Mouse (Mus musculus) CH12.LX (cell line): ENCODE results near the gene Ddt. TPM values are rescaled to one million over a fixed set of nuclear protein-coding genes. Genes with fewer than 3 reads are reported as not detected.

ENCODE experiments used
- DNase-seq: peaks from one replicate; pipeline ENCODE4 v3.0.0-alpha.2; 2013; ENCODE audit errors: extremely low read depth
- H3K27ac ChIP-seq: 2 replicates; pipeline ENCODE4 v1.5.1; 2012; ENCODE audit warnings: low read depth, mild to moderate bottlenecking, control low read depth, moderate library complexity; ENCODE audit not compliant: insufficient read depth
- H3K27me3 ChIP-seq: replicated peaks from 2 replicates; pipeline ENCODE3; 2012; ENCODE audit warnings: inconsistent platforms
- H3K36me3 ChIP-seq, 2 experiments: replicated peaks in 1 of 2; 2 replicates each; pipeline versions ENCODE3 to v1.6.1; 2012; ENCODE audit warnings: inconsistent platforms in 1 of 2, low read length in 1 of 2, mild to moderate bottlenecking in 1 of 2, mixed read lengths in 1 of 2, moderate library complexity in 1 of 2; ENCODE audit not compliant: control insufficient read depth in 1 of 2, insufficient read depth in 1 of 2
- H3K4me1 ChIP-seq, 2 experiments: 2 replicates each; pipeline ENCODE4 v1.6.1; 2012; ENCODE audit warnings: inconsistent platforms in 1 of 2, moderate library complexity in 1 of 2; ENCODE audit not compliant: insufficient read depth in 2 of 2, control insufficient read depth in 1 of 2
- H3K4me2 ChIP-seq: 2 replicates; pipeline ENCODE4 v1.6.1; 2012; ENCODE audit warnings: low read depth, mild to moderate bottlenecking, control low read depth; ENCODE audit not compliant: poor library complexity, insufficient read depth, severe bottlenecking
- H3K4me3 ChIP-seq, 3 experiments: fragments of 150-350 bp in 1 of 3; sonication (generic) in 1 of 3; replicated peaks in 1 of 3; 2 replicates each; pipeline versions ENCODE3 to v1.5.1; 2011 to 2012; ENCODE audit warnings: low read depth in 2 of 3, low read length in 2 of 3, mild to moderate bottlenecking in 2 of 3, moderate library complexity in 2 of 3, control low read depth in 1 of 3, improper control_type of control experiment in 1 of 3, inconsistent platforms in 1 of 3, mixed read lengths in 1 of 3; ENCODE audit not compliant: poor library complexity in 1 of 3
- H3K79me2 ChIP-seq: replicated peaks from 2 replicates; pipeline ENCODE4 v1.6.1; 2012; ENCODE audit warnings: mild to moderate bottlenecking, moderate library complexity; ENCODE audit not compliant: control insufficient read depth, poor library complexity, insufficient read depth, severe bottlenecking; ENCODE audit errors: extremely low read depth
- H3K9ac ChIP-seq: 2 replicates; pipeline ENCODE4 v1.6.1; 2012; ENCODE audit warnings: low read depth, mild to moderate bottlenecking, control low read depth, moderate library complexity; ENCODE audit not compliant: insufficient read depth
- H3K9me3 ChIP-seq: replicated peaks from 2 replicates; pipeline ENCODE3; 2012; ENCODE audit warnings: low read length, inconsistent platforms, mixed read lengths
- BHLHE40 ChIP-seq: IDR thresholded peaks from 2 replicates; pipeline ENCODE4 v1.6.1; 2011; ENCODE audit warnings: mild to moderate bottlenecking, low read depth, low read length, improper control_type of control experiment
- CHD2 ChIP-seq: IDR thresholded peaks from 2 replicates; pipeline ENCODE4 v1.6.1; 2011; ENCODE audit warnings: low read length, improper control_type of control experiment
- CTCF ChIP-seq, 2 experiments: IDR thresholded peaks in 1 of 2; conservative IDR thresholded peaks in 1 of 2; 2 replicates each; pipeline ENCODE4 v1.5.1; 2011 to 2012; ENCODE audit warnings: low read depth in 2 of 2, low read length in 2 of 2, improper control_type of control experiment in 1 of 2, inconsistent platforms in 1 of 2, mild to moderate bottlenecking in 1 of 2, moderate library complexity in 1 of 2
- E2F4 ChIP-seq: IDR thresholded peaks from 2 replicates; pipeline ENCODE4 v1.6.1; 2011; ENCODE audit warnings: low read depth, low read length, improper control_type of control experiment; ENCODE audit not compliant: insufficient replicate concordance
- ELF1 ChIP-seq: IDR thresholded peaks from 2 replicates; pipeline ENCODE4 v1.6.1; 2014; ENCODE audit warnings: low read depth, mild to moderate bottlenecking, inconsistent platforms, low read length, improper control_type of control experiment
- ETS1 ChIP-seq: conservative IDR thresholded peaks from 2 replicates; pipeline ENCODE4 v1.6.1; 2012; ENCODE audit warnings: low read depth, mild to moderate bottlenecking, inconsistent platforms, low read length, improper control_type of control experiment, moderate library complexity
- GABPA ChIP-seq: IDR thresholded peaks from 2 replicates; pipeline ENCODE4 v1.6.1; 2012; ENCODE audit warnings: low read depth, low read length, improper control_type of control experiment, inconsistent platforms; ENCODE audit not compliant: insufficient replicate concordance
- HCFC1 ChIP-seq: IDR thresholded peaks from 2 replicates; pipeline ENCODE4 v1.6.1; 2012; ENCODE audit warnings: low read depth, mild to moderate bottlenecking, inconsistent platforms, low read length, improper control_type of control experiment
- IRF4 ChIP-seq: IDR thresholded peaks from 2 replicates; pipeline ENCODE4 v1.6.1; 2014; ENCODE audit warnings: low read depth, mild to moderate bottlenecking, inconsistent platforms, low read length, improper control_type of control experiment
- JUN ChIP-seq: IDR thresholded peaks from 2 replicates; pipeline ENCODE4 v1.6.1; 2011; ENCODE audit warnings: low read depth, mild to moderate bottlenecking, low read length, improper control_type of control experiment, moderate library complexity; ENCODE audit not compliant: insufficient read depth
- KAT2A ChIP-seq: IDR thresholded peaks from 2 replicates; pipeline ENCODE4 v1.6.1; 2012; ENCODE audit warnings: low read length, improper control_type of control experiment, inconsistent platforms; ENCODE audit not compliant: insufficient replicate concordance
- MAFK ChIP-seq: IDR thresholded peaks from 2 replicates; pipeline ENCODE4 v1.6.1; 2011; ENCODE audit warnings: low read length, improper control_type of control experiment; ENCODE audit not compliant: insufficient replicate concordance
- MAX ChIP-seq: IDR thresholded peaks from 2 replicates; pipeline ENCODE4 v1.6.1; 2011; ENCODE audit warnings: low read length, improper control_type of control experiment
- MAZ ChIP-seq: IDR thresholded peaks from 2 replicates; pipeline ENCODE4 v1.6.1; 2012; ENCODE audit warnings: low read depth, mild to moderate bottlenecking, inconsistent platforms, low read length, improper control_type of control experiment, moderate library complexity
- MEF2A ChIP-seq: IDR thresholded peaks from 2 replicates; pipeline ENCODE4 v1.6.1; 2014; ENCODE audit warnings: low read depth, mild to moderate bottlenecking, inconsistent platforms, low read length, improper control_type of control experiment, borderline replicate concordance
- MXI1 ChIP-seq: IDR thresholded peaks from 2 replicates; pipeline ENCODE4 v1.6.1; 2011; ENCODE audit warnings: mild to moderate bottlenecking, low read depth, low read length, improper control_type of control experiment
- MYC ChIP-seq: IDR thresholded peaks from 2 replicates; pipeline ENCODE4 v1.6.1; 2011; ENCODE audit warnings: low read depth, mild to moderate bottlenecking, improper control_type of control experiment, low read length
- NELFE ChIP-seq: IDR thresholded peaks from 2 replicates; pipeline ENCODE4 v1.6.1; 2011; ENCODE audit warnings: low read depth, low read length, improper control_type of control experiment
- NRF1 ChIP-seq: IDR thresholded peaks from 2 replicates; pipeline ENCODE4 v1.6.1; 2014; ENCODE audit warnings: low read depth, mild to moderate bottlenecking, inconsistent platforms, low read length, improper control_type of control experiment, moderate library complexity
- PAX5 ChIP-seq: IDR thresholded peaks from 2 replicates; pipeline ENCODE4 v1.6.1; 2012; ENCODE audit warnings: low read length, inconsistent platforms, mixed read lengths
- POLR2A ChIP-seq: IDR thresholded peaks from 2 replicates; pipeline ENCODE4 v1.6.1; 2011; ENCODE audit warnings: low read depth, mild to moderate bottlenecking, improper control_type of control experiment, low read length
- POLR2AphosphoS2 ChIP-seq: IDR thresholded peaks from 2 replicates; pipeline ENCODE4 v1.6.1; 2011; ENCODE audit warnings: low read depth, low read length, improper control_type of control experiment
- RAD21 ChIP-seq: IDR thresholded peaks from 2 replicates; pipeline ENCODE4 v1.6.1; 2011; ENCODE audit warnings: low read depth, mild to moderate bottlenecking, low read length, improper control_type of control experiment, moderate library complexity
- RCOR1 ChIP-seq: conservative IDR thresholded peaks from 2 replicates; pipeline ENCODE4 v1.6.1; 2012; ENCODE audit warnings: low read depth, mild to moderate bottlenecking, inconsistent platforms, low read length, improper control_type of control experiment
- SIN3A ChIP-seq: IDR thresholded peaks from 2 replicates; pipeline ENCODE4 v1.6.1; 2012; ENCODE audit warnings: low read length, improper control_type of control experiment, inconsistent platforms
- TCF12 ChIP-seq: IDR thresholded peaks from 2 replicates; pipeline ENCODE4 v1.6.1; 2014; ENCODE audit warnings: low read depth, mild to moderate bottlenecking, inconsistent platforms, low read length, improper control_type of control experiment
- UBTF ChIP-seq: IDR thresholded peaks from 2 replicates; pipeline ENCODE4 v1.6.1; 2012; ENCODE audit warnings: low read depth, mild to moderate bottlenecking, inconsistent platforms, low read length, improper control_type of control experiment, moderate library complexity
- USF1 ChIP-seq: IDR thresholded peaks from 2 replicates; pipeline ENCODE4 v1.6.1; 2014; ENCODE audit warnings: low read depth, mild to moderate bottlenecking, inconsistent platforms, low read length, improper control_type of control experiment
- ZKSCAN1 ChIP-seq: IDR thresholded peaks from 2 replicates; pipeline ENCODE4 v1.6.1; 2012; ENCODE audit warnings: low read depth, inconsistent platforms, low read length, improper control_type of control experiment, borderline replicate concordance
- ZNF384 ChIP-seq: IDR thresholded peaks from 2 replicates; pipeline ENCODE4 v1.6.1; 2012; ENCODE audit warnings: low read depth, low read length, improper control_type of control experiment, inconsistent platforms
- dilution Hi-C: fragments of 300-500 bp; cut with MboI; formaldehyde crosslinking; loops from 2 replicates; pipeline ENCODE4 v1.14.3; 2020; ENCODE audit warnings: low sequenced_read_pairs; ENCODE audit not compliant: extremely low pct_unique_long_range_greater_than_20kb, extremely low pct_ligation_motif_present
- in situ Hi-C: fragments of 300-500 bp; cut with MboI; formaldehyde crosslinking; loops from 3 replicates; pipeline ENCODE4 v1.14.3; 2019; ENCODE audit warnings: low sequenced_read_pairs, low pct_ligation_motif_present, low pct_unique_long_range_greater_than_20kb, mixed read lengths
- polyA plus RNA-seq: library from polyadenylated mRNA; unstranded; fragments of >175 nt; gene quantifications from 2 replicates; pipeline ENCODE4 v1.2.1, GENCODE M21; 2012; ENCODE audit warnings: low read depth; ENCODE audit not compliant: insufficient read length
- total RNA-seq, 2 experiments: library from RNA; depleted of rRNA; stranded (reverse); fragments of 300-350 nt in 1 of 2; fragments of >200 nt in 1 of 2; gene quantifications; 2 replicates each; pipeline ENCODE4 v1.2.3; 2012 to 2014

Ddt gene
- total and polyA plus RNA-seq, 3 experiments, result 229 to 869 (median 599) TPM

- TF ChIP-seq POLR2A (peak; percentile 54), ZKSCAN1 (no peak), MAFK (no peak), MAZ (no peak), KAT2A (no peak), MYC (peak; percentile 78), RAD21 (peak; percentile 50), MEF2A (0 out of 2 replicates have a peak, but pooled peaks have one; percentile 20), RCOR1 (no peak), ETS1 (0 out of 2 replicates have a peak, but pooled peaks have one; percentile 28), HCFC1 (no peak), ZNF384 (peak; percentile 86)
Measured at GRCm38 (mm10) chr10:75764519-75765473, 8.4 kb downstream of the Ddt start (continued).

DNA sequence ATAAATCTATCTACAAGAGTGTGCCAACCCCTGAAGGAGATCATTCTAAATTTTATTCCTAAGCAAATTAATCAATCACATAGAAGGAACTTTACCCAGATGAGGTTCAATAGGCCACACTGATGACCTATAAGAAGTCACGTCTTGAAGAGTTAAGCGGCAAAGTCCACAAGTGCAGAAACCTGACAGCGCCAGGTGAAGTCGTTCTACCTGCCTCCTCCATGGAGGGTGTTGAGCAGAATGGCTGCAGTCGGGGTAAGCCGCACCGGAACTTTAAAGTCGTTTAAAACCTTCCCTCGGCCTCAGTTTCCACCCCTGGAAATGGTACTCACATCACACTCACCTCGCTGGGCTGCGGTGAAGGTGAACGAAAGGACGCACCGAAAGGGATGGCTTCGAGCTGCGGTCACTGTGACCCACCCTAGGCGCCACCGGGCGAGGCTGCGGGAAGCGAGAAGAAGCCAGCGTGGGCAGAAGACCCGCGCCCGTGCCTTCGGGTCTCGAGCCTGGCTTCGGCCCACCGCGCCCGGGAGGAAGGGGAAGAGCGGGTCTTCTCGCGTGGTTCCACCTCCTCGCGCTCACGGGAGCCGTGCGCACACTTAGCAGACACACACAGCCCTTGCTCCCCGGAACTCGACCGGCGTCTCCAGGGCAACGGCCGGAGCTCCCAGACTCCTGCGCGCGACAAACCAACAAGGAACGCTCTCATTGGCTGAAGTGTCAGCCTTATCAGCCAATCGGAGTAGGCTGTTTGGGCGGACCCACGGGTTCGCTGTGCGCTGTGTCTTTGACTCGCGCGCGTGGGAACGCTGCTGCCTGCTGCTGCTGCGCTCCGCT, 9.3 kb downstream of the Ddt start, which contains the start of gene Cabin1:
Cabin1 (minus strand) TSS at position 660 of the 837 bp plus-strand sequence.
- no peaks in the 10 kb centered on the region for H3K27me3 ChIP-seq
- H3K4me2 ChIP-seq, result peak within 1 kb of the TSS; percentile 84
- peaks cover 42% of the 10 kb centered on the region for H3K79me2 ChIP-seq
- H3K9me3 ChIP-seq, result peaks cover 8% of the 10 kb centered on the region
- in situ Hi-C loops, result no loop called here
- peak within 1 kb of the TSS; percentile 54 for H3K27ac ChIP-seq
- peaks cover 9 to 31% of the 10 kb centered on the region in 2 experiments for H3K36me3 ChIP-seq
- peak within 1 kb of the TSS; percentile 89 for H3K9ac ChIP-seq
- DNase-seq, result peak; percentile 99
- dilution Hi-C loops, result no loop called here
- H3K4me3 ChIP-seq, result peak within 1 kb of the TSS; percentile 73 to 97 (median 93)
- H3K4me1 ChIP-seq, result peaks cover 8 to 17% of the 10 kb centered on the region in 2 experiments
- peak; percentile 96 for TF ChIP-seq CHD2
- peak; percentile 91 for TF ChIP-seq POLR2A
- no peak for TF ChIP-seq RAD21
- TF ChIP-seq CTCF (conservative IDR thresholded peaks at IDR 0.05 in 1 of 2, IDR thresholded peaks at IDR 0.05 in 1 of 2; ENCODE audit: low read depth in 2 of 2, low read length in 2 of 2), result no peak
- peak; percentile 75; the same call in 1 of the 2 replicates for TF ChIP-seq POLR2AphosphoS2
- TF ChIP-seq ZNF384, result no peak
- TF ChIP-seq E2F4, result no peak
- no peak for TF ChIP-seq MAFK
- TF ChIP-seq ELF1, result peak; percentile 87
- no peak for TF ChIP-seq MEF2A
- peak; percentile 91 for TF ChIP-seq NELFE
- TF ChIP-seq MAX, result 0 out of 2 replicates have a peak, but pooled peaks have one; percentile 61
- TF ChIP-seq SIN3A, result peak; percentile 84
- no peak for TF ChIP-seq GABPA
- TF ChIP-seq PAX5, result no peak
- TF ChIP-seq IRF4, result peak; percentile 34; the same call in 1 of the 2 replicates
- TF ChIP-seq NRF1, result peak; percentile 77
- no peak for TF ChIP-seq USF1
- peak; percentile 98 for TF ChIP-seq MXI1
- no peak for TF ChIP-seq JUN
- TF ChIP-seq TCF12, result peak; percentile 69
- peak; percentile 81; the same call in 1 of the 2 replicates for TF ChIP-seq KAT2A
- no peak for TF ChIP-seq RCOR1
- peak; percentile 82 for TF ChIP-seq BHLHE40
- TF ChIP-seq UBTF, result no peak
- TF ChIP-seq ZKSCAN1, result no peak
- no peak for TF ChIP-seq ETS1
- TF ChIP-seq HCFC1, result peak; percentile 87
- TF ChIP-seq MYC, result no peak; the same call in 1 of the 2 replicates
